Mouse (Mus musculus) heart, embryonic 10.5 days (tissue): ENCODE data around the gene Gm21149. TPM values are rescaled to one million over a fixed set of nuclear protein-coding genes. Genes with fewer than 3 reads are reported as not detected.

Experiments used
- polyA plus RNA-seq: library from polyadenylated mRNA; unstranded; fragments of >200 nt; fragmentation: Nextera tagmentation; extraction: Ambion mirVana; gene quantifications from 2 replicates; pipeline ENCODE4 v1.2.1, GENCODE M21; 2016

Gm21149 gene
- polyA plus RNA-seq, 1 experiment from 2014 or later, result 0.21 TPM

Other genes with a start within 250 kb of the Gm21149 start
- gene Gm21190, start 52.7 kb upstream of the Gm21149 start, polyA plus RNA-seq, result 0.30 TPM in 1 of 2 replicates, not detected in the other
- gene Gm21083, start 100.8 kb upstream of the Gm21149 start, polyA plus RNA-seq, result 0.16 and 0.48 TPM in 2 replicates
- gene Speer4d, start 142.5 kb upstream of the Gm21149 start, polyA plus RNA-seq, result not detected in 2 replicates
- not detected in 2 replicates for gene 4930572O03Rik, start 180.5 kb upstream of the Gm21149 start, polyA plus RNA-seq
- not detected in 2 replicates for gene Speer4c, start 237.7 kb upstream of the Gm21149 start, polyA plus RNA-seq